Mouse (Mus musculus) yolk sac, embryonic 10.5 days (tissue): ENCODE data around the gene Mal.
"Not testable (repeated sequence)": the region's sequence is repeated elsewhere in the genome, so short reads cannot be mapped to it uniquely, and the experiment has no call there.

ENCODE experiments used
- DNase-seq: peaks from one replicate; pipeline ENCODE4 v3.0.0-alpha.2; 2017; ENCODE audit warnings: low spot score

The Mal gene

GRCm38 (mm10) chr2:127624786-127625185 is 31.7 kb downstream of the Mal start:
- no peak for DNase-seq

GRCm38 (mm10) chr2:127622065-127622464 is 34.4 kb downstream of the Mal start:
- no peak for DNase-seq

- no peak for DNase-seq
Observed at GRCm38 (mm10) chr2:127619311-127619710, 37.2 kb downstream of the Mal start.

- no peak for DNase-seq
Observed at GRCm38 (mm10) chr2:127612288-127612687, 44.2 kb downstream of the Mal start.

GRCm38 (mm10) chr2:127611386-127611785 is 45.1 kb downstream of the Mal start:
- no peak for DNase-seq

- DNase-seq, result no peak
Observed at GRCm38 (mm10) chr2:127608986-127609385, 47.5 kb downstream of the Mal start.

GRCm38 (mm10) chr2:127608234-127608633 is 48.3 kb downstream of the Mal start:
- no peak for DNase-seq

GRCm38 (mm10) chr2:127605203-127605602 is 51.3 kb downstream of the Mal start:
- no peak for DNase-seq

- not testable (repeated sequence) for DNase-seq
Observed at GRCm38 (mm10) chr2:127603383-127603782, 53.1 kb downstream of the Mal start.

GRCm38 (mm10) chr2:127590840-127591239 is 65.7 kb downstream of the Mal start:
- DNase-seq, result no peak

- DNase-seq, result no peak
Observed at GRCm38 (mm10) chr2:127590204-127590603, 66.3 kb downstream of the Mal start.

- no peak for DNase-seq
Observed at GRCm38 (mm10) chr2:127588897-127589296, 67.6 kb downstream of the Mal start.

- DNase-seq, result no peak
Observed at GRCm38 (mm10) chr2:127587514-127587844, 69.0 kb downstream of the Mal start.

GRCm38 (mm10) chr2:127586694-127587513 is 69.6 kb downstream of the Mal start, which contains the start of the genes Zfp661 and Mrps5:
Gene Zfp661, minus strand, starts transcription at chr2:127587094.
Gene Mrps5, plus strand, starts transcription at chr2:127587222.
- peak; percentile 85 for DNase-seq

- DNase-seq, result peak; percentile 91
Observed at GRCm38 (mm10) chr2:127584436-127584858, 72.0 kb downstream of the Mal start.
